Mouse (Mus musculus): Measurements from ENCODE around the gene Jsrp1.

DNA sequence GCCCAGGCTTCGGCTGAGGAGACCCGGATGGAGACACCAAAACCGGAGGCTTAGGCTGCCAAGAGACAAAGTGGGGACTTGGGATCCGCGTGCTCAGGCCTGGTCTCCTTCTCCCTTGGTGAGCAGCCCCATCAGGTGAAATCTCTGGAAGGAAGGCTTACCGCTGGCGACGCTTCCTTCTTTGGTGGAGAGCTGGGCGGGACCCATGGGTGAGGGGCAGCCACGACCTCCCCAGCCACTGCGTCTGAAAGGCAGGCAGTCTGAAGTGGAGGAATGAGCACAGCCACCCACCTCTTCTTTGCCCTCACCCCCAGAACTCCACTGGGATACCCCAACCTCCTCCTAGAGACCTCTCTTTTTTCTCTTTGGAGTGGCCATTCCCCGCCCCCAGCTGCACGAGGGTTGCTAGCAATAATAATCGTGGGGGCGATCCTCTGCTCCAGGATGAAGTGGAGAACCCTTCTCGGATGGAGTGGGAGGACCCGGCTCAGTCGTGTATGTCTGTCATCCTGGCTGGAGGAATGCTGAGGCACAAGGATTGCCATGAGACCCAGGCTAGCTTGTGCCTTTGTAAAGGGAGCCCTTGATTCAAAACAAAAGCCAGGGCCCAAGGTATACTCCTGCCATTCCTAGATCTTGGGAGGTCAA, 4.2 kb downstream of the Jsrp1 start:
- no peak for TF ChIP-seq USF1 (IDR thresholded peaks at IDR 0.05; ENCODE audit: low read depth, low read length)
- no peak for TF ChIP-seq POLR2A (IDR thresholded peaks at IDR 0.05; ENCODE audit: control insufficient read depth in 1 of 2, insufficient read depth in 1 of 2, low read depth in 1 of 2, low read length in 2 of 2, poor library complexity in 1 of 2)
- no peak for TF ChIP-seq HCFC1 (IDR thresholded peaks at IDR 0.05; ENCODE audit: low read depth, low read length)
- TF ChIP-seq TAL1 (IDR thresholded peaks at IDR 0.05; ENCODE audit: low read length) = no peak
- no peak for TF ChIP-seq JUND (IDR thresholded peaks at IDR 0.05; ENCODE audit: low read depth, low read length)
- TF ChIP-seq ZKSCAN1 (IDR thresholded peaks at IDR 0.05; ENCODE audit: low read depth, low read length) = no peak
- TF ChIP-seq ZMIZ1 (IDR thresholded peaks at IDR 0.05; ENCODE audit: low read depth, low read length) = no peak
